Mouse (Mus musculus): ENCODE measurements around the gene 4930507D05Rik.

GRCm38 (mm10) chr10:62469736-62470135 is 20.4 kb downstream of the 4930507D05Rik start:
- TF ChIP-seq POLR2A (IDR thresholded peaks at IDR 0.05; ENCODE audit: borderline replicate concordance, insufficient read depth, low read length) (no peak), CTCF (IDR thresholded peaks at IDR 0.05; ENCODE audit: borderline replicate concordance, insufficient read depth, low read depth, low read length) (no peak)
